Mouse (Mus musculus): ENCODE results near the gene Rasal1. TPM values are rescaled to one million over a fixed set of nuclear protein-coding genes. Genes with fewer than 3 reads are reported as not detected.

The Rasal1 gene
- total RNA-seq, 2 experiments from 2014 or later, result 70.5 to 83.0 TPM

DNA sequence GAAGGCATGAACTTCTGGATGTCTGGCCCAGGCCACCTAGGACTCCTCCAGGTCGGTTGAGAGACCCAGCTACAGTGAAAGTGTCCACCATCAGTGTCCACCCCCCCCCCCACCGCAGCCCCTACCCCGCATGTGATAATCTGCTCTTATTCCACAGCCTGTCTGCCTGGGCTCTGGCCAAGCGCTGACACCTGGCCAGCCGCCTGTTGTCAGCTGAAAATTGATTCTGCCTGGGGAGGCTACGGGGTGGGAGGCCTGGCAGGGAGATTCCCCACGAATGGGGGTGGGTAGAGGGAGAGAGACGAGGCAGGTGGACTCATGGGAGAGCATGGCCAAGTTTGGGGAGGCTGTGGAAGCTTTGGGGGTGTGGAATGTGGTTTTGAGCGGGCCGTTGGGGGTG is 68.5 kb downstream of the Rasal1 start:
- no peak for DNase-seq (ENCODE audit: low spot score in 2 of 2)

DNA sequence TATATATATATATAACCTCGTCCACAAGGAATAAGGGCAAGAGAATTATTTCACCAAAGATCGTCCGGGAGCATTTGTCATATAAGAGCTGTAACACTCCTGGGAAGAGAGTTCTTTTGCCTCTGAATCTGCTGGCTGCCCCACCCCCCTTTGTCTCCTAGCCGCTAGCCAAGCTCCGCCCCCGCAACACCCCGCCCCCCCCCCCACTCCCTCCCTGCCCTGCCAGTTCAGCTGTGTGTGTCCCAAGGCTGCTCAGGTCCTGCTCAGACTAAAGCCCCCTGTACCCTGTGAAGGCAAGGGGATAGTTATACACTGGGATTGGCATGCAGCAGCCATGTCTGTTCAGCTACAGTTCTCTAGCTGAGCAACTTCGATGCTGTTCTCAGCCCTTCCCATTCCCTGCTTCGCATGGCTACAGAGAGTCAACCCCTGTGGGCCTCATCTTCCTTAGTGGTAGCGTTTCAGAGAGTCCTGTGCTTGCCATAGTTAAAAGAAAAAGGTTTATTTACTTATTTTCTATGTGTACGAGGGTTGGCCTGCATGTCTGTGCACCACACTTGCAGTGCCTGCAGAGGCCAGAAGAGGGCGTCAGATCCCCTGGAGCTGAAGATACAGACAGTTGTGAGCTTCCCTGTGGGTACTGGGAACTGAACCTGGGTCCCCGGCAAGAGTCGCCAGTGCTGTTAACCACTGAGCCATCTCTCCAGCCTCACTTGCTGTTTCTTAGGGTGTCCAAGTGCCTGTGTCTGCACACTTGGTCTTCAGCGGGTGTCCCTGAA is 70.2 kb downstream of the Rasal1 start:
- DNase-seq (ENCODE audit: low spot score in 2 of 2), result no peak

DNA sequence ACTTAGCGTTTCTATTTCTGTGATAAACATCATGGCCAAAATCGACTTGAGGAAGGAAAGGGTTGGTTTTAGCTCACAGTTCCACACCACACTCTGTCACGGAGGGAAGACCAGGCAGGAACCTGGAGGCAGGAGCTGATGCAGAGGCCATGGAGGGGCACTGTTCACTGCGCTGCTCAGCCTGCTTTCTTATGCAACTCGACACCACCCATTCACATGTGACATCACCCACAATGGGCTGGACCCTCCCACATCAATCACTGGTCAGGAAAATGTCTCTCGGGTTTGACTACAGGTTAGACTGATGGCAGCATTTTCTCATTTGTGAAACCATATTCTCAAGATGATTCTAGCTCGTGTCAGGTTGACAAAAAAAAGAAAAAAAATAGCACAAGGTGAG is 72.4 kb downstream of the Rasal1 start:
- DNase-seq (ENCODE audit: low spot score in 2 of 2), result no peak

DNA sequence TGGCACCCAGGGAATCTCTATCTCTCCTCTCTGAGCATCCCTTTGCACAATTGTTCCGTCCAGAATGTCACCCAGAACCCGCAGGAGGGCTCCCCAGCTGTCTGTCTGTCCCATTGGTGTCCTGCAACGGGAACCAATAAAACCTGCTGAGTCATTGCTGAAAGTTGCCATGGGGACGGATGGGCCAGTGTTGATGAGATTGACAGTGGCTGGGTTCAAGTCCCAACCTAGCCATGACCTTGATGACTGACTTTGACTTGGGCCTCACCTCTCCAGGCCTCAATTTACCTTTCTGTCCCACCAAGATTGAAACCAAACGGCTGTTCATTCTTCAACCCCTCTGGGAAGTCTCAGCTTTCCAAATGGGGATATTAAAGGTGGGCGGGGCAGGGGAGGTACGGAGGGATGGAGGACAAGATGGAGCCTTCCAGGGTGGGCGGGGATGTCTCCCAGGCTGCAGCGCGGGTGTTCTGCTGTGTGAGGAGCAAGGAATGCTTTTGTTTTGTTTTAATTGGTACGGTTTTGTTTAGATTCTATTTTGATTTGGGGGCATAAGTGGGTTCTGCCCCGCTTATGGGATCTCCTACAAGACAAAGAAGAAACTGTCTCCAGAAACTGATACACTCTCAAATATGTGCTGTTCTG is 77.3 kb downstream of the Rasal1 start:
- no peak for DNase-seq (ENCODE audit: low spot score in 2 of 2)

Other genes with a start within 250 kb of the Rasal1 start
- not detected for gene Lhx5, start 217.1 kb upstream of the Rasal1 start, total RNA-seq (2021)
- gene Sdsl, start 176.0 kb upstream of the Rasal1 start, total RNA-seq (2021), result 1 to 10 TPM; 7.9 to 8.6 TPM
- not detected for gene Sds, start 172.3 kb upstream of the Rasal1 start, total RNA-seq (2021)
- 10 to 100 TPM; 54.5 to 57.2 TPM for gene Plbd2, start 145.2 kb upstream of the Rasal1 start, total RNA-seq (2021)
- 1 to 10 TPM; 5.8 to 8.1 TPM for gene Slc8b1, start 137.6 kb upstream of the Rasal1 start, total RNA-seq (2021)
- gene Tpcn1, start 60.1 kb upstream of the Rasal1 start, total RNA-seq (2021), result 10 to 100 TPM; 34.9 to 35.8 TPM
- 1 to 10 TPM in 1 of 2 experiments, under 1 TPM in 1; 0.70 to 1.3 TPM for gene Iqcd, start 59.8 kb upstream of the Rasal1 start, total RNA-seq (2021)
- gene Rita1, start 36.2 kb upstream of the Rasal1 start, total RNA-seq (2021), result 10 to 100 TPM; 28.7 to 31.0 TPM
- 10 to 100 TPM; 34.0 to 41.6 TPM for gene Ddx54, start 36.1 kb upstream of the Rasal1 start, total RNA-seq (2021)
- gene Cfap73, start 14.6 kb upstream of the Rasal1 start, total RNA-seq (2021), result not detected
- 10 to 100 TPM; 73.1 to 78.8 TPM for gene Dtx1, start 63.1 kb downstream of the Rasal1 start, total RNA-seq (2021)
- under 1 TPM in 1 of 2 experiments, not detected in 1; 0.26 TPM for gene Oas2, start 101.0 kb downstream of the Rasal1 start, total RNA-seq (2021)
- not detected for gene Oas3, start 128.8 kb downstream of the Rasal1 start, total RNA-seq (2021)
- gene Oas1e, start 146.7 kb downstream of the Rasal1 start, total RNA-seq (2021), result not detected
- gene Oas1c, start 163.7 kb downstream of the Rasal1 start, total RNA-seq (2021), result under 1 TPM; 0.56 to 0.80 TPM
- not detected for gene Oas1f, start 198.6 kb downstream of the Rasal1 start, total RNA-seq (2021)
- gene Oas1h, start 212.6 kb downstream of the Rasal1 start, total RNA-seq (2021), result not detected
- gene Oas1g, start 238.8 kb downstream of the Rasal1 start, total RNA-seq (2021), result not detected

Measured in left cerebral cortex, adult 18-20 months (tissue).